Mouse (Mus musculus): ENCODE data around the gene 1700007K13Rik. TPM values are rescaled to one million over a fixed set of nuclear protein-coding genes. Genes with fewer than 3 reads are reported as not detected.
A peak's percentile ranks its signal among the peaks of the same experiment; 100 is the strongest.

The 1700007K13Rik gene
- total RNA-seq, 2 experiments from 2014 or later = 4.9 to 6.2 TPM

DNA sequence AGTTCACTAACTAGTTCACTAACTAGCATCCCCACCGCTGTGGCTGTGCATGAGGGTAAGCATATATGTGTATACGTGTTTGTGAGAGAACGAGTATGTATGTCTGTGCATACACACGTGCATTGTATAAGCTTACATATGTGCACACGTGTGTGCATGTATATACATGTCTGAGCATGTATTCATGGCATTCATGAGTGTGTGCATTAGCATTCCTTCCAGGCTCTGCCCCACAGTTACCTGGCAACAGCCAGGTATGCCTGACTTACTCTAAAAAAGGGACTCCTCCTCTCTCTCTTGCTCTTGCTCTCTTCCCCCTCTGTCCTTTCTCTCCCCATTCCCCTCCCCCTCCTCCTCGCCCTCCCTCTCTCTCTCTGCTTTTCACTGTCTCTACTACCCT is 38.9 kb downstream of the 1700007K13Rik start:
- intact Hi-C loops (cut with DNase I) = loop anchor here (10.0 kb wide), 1 partner anchor 332 kb away; no protein-coding TSS in a partner anchor
- no peak for DNase-seq (ENCODE audit: low spot score in 2 of 2)

GRCm38 (mm10) chr2:28423167-28423566 is 43.0 kb downstream of the 1700007K13Rik start:
- intact Hi-C loops (cut with DNase I) = loop anchor here (10.0 kb wide), 1 partner anchor 328 kb away; no protein-coding TSS in a partner anchor
- peak in 1 of 2 experiments; percentile 52 for DNase-seq (ENCODE audit: low spot score in 2 of 2)

DNA sequence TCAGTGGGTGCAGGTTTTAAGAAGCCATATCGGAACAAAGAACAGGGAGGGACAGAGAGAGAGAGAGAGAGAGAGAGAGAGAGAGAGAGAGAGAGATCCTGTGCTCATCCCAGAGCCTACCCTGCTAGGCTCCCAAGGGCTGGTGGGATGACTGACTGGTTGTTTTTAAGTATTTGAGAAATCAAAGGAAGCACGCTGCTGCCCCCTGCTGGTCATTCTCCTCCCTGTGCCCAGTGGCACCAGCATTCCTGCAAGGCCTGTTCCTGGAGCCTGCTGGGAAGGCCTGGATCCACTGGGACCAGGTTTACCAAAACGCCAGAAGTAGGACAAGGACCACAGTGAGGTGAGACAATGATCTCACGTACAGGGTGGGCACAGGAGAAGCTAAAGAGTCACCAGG is 46.2 kb downstream of the 1700007K13Rik start:
- intact Hi-C loops (cut with DNase I) = loop anchor here (2.0 to 10.0 kb wide), 4 partner anchors 325 to 649 kb away; no protein-coding TSS in a partner anchor
- DNase-seq (ENCODE audit: low spot score in 2 of 2) = peak; percentile 97 to 98

DNA sequence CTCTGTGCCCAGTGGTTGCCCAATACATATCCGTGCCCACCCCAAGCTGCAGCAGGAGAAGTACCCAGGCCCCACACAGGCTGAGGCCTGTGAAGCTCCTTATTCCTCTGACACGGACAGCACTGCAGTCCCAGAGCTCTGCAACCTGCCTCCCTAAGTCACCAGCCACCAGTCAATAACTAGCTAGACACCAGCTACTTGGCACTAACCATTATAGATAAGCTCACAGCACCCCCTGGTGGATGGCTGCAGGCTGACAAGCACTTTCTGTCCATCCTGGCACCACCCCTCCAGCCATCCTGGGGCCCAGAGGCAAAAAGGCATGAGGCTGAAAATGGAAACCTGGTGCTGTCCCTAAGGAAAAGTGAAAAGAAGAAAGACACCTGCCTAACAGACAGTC is 48.1 kb downstream of the 1700007K13Rik start:
- DNase-seq (ENCODE audit: low spot score in 2 of 2) = peak; percentile 93
- intact Hi-C loops (cut with DNase I) = loop anchor here (1.0 to 10.0 kb wide), 2 partner anchors 214 to 353 kb away; no protein-coding TSS in a partner anchor

- intact Hi-C loops (cut with DNase I) = loop anchor here (10.0 kb wide), 1 partner anchor 352 kb away; no protein-coding TSS in a partner anchor
Measured at GRCm38 (mm10) chr2:28416511-28416910, 49.6 kb downstream of the 1700007K13Rik start.

GRCm38 (mm10) chr2:28415387-28416024 is 50.6 kb downstream of the 1700007K13Rik start:
- intact Hi-C loops (cut with DNase I) = loop anchor here (10.0 kb wide), 1 partner anchor 351 kb away; no protein-coding TSS in a partner anchor
- DNase-seq (ENCODE audit: low spot score in 2 of 2) = peak; percentile 60 to 87

More at GRCm38 (mm10) chr2:28416511-28416910, 49.6 kb downstream of the 1700007K13Rik start:
- DNase-seq (ENCODE audit: low spot score in 2 of 2) = no peak

DNA sequence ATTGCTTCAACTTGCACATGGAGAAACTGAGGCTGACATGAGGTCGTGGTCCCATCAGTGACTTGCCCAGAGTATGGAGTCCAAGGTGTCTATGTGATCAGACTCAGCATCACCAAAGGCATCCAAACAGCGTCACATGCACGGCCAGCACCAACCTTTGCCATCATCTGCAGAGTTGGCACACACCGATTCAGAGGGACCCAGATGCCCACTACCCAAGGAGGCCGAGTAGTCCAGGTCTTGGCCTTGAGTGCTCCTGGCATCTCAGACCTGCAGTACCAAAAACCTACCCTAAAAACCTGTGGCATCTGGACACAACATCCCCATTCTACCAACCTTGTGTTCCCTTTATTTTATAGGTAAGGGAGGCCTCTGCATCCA is 51.4 kb downstream of the 1700007K13Rik start:
- intact Hi-C loops (cut with DNase I) = loop anchor here (5.0 to 10.0 kb wide), 2 partner anchors 112 to 350 kb away; no protein-coding TSS in a partner anchor
- no peak for DNase-seq (ENCODE audit: low spot score in 2 of 2)

GRCm38 (mm10) chr2:28414116-28414756 is 51.9 kb downstream of the 1700007K13Rik start:
- intact Hi-C loops (cut with DNase I) = loop anchor here (5.0 to 10.0 kb wide), 2 partner anchors 112 to 349 kb away; no protein-coding TSS in a partner anchor
- no peak for DNase-seq (ENCODE audit: low spot score in 2 of 2)

- peak; percentile 84 to 89 for DNase-seq (ENCODE audit: low spot score in 2 of 2)
- intact Hi-C loops (cut with DNase I) = loop anchor here (2.0 to 10.0 kb wide), 3 partner anchors 34 to 348 kb away; no protein-coding TSS in a partner anchor
Measured at GRCm38 (mm10) chr2:28412936-28413335, 53.2 kb downstream of the 1700007K13Rik start.

Other genes starting within 250 kb of the 1700007K13Rik start
- gene Ppp1r26, start 19.5 kb downstream of the 1700007K13Rik start, total RNA-seq (2021) = 10 to 100 TPM; 23.8 to 24.6 TPM
- 10 to 100 TPM; 39.1 to 42.8 TPM for gene Mrps2, start 1.7 kb upstream of the 1700007K13Rik start, total RNA-seq (2021)
- gene Gbgt1, start 30.6 kb upstream of the 1700007K13Rik start, total RNA-seq (2021) = 1 to 10 TPM; 1.6 to 2.5 TPM
- gene Gm10134, start 39.8 kb upstream of the 1700007K13Rik start, total RNA-seq (2021) = 1 to 10 TPM; 1.1 to 1.5 TPM
- 100 to 1,000 TPM; 119 TPM for gene Ralgds, start 46.8 kb upstream of the 1700007K13Rik start, total RNA-seq (2021)
- not detected for gene Cel, start 97.1 kb upstream of the 1700007K13Rik start, total RNA-seq (2021)
- 10 to 100 TPM; 15.8 to 17.6 TPM for gene Gtf3c5, start 117.4 kb upstream of the 1700007K13Rik start, total RNA-seq (2021)
- not detected for gene Gfi1b, start 155.7 kb upstream of the 1700007K13Rik start, total RNA-seq (2021)
- gene Tsc1, start 174.9 kb upstream of the 1700007K13Rik start, total RNA-seq (2021) = 10 to 100 TPM; 43.4 to 45.1 TPM
- gene Spaca9, start 233.4 kb upstream of the 1700007K13Rik start, total RNA-seq (2021) = not detected
- 1 to 10 TPM; 1.7 to 2.1 TPM for gene Ak8, start 233.8 kb upstream of the 1700007K13Rik start, total RNA-seq (2021)